Comparison of ENCODE assay signal across 9 mouse cellular contexts in genomic region chr14:30177850-30178249, GRCm38 (mm10).
DNase-seq lines count a peak whose midpoint lies in the region; ATAC-seq and TF ChIP-seq lines count a peak whose summit lies in the region.
"Had no signal": no experiment of that assay in that cellular context is flagged by ENCODE, and none has a peak within 500 bp of the region (broad histone marks: within the 10 kb centered on the region; RNA-seq: fewer than 3 reads in every experiment).

No protein-coding gene starts in this region.

- H3K9me3 ChIP-seq in forebrain, embryonic 14.5 days (replicated peaks; ENCODE audit: control insufficient read depth, low read length): no peaks in the 10 kb centered on the region
- no peaks in the 10 kb centered on the region for H3K9me3 ChIP-seq in forebrain, embryonic 12.5 days
- H3K9me3 ChIP-seq in forebrain, postnatal 0 days (ENCODE audit: low read length): no peaks in the 10 kb centered on the region
- H3K9me3 ChIP-seq: midbrain, embryonic 12.5 days had no signal

- no peak overlapping the region for H3K9ac ChIP-seq in forebrain, embryonic 14.5 days (ENCODE audit: low read length)
- H3K9ac ChIP-seq in forebrain, embryonic 12.5 days: no peak overlapping the region
- no peak overlapping the region for H3K9ac ChIP-seq in forebrain, postnatal 0 days
- H3K9ac ChIP-seq: midbrain, embryonic 12.5 days had no signal

- no peak for TF ChIP-seq CTCF in forebrain, postnatal 0 days (IDR thresholded peaks at IDR 0.05; ENCODE audit: low read depth)

- H3K36me3 ChIP-seq in forebrain, embryonic 14.5 days (ENCODE audit: control insufficient read depth, insufficient read depth, low read length): no peaks in the 10 kb centered on the region
- H3K36me3 ChIP-seq in forebrain, embryonic 12.5 days (replicated peaks): no peaks in the 10 kb centered on the region
- H3K36me3 ChIP-seq in forebrain, postnatal 0 days (ENCODE audit: insufficient read depth): peaks cover 6% of the 10 kb centered on the region; the same call in 1 of the 2 replicates
- H3K36me3 ChIP-seq: midbrain, embryonic 12.5 days had no signal

- peak; percentile 29 for DNase-seq in forebrain, embryonic 14.5 days (ENCODE audit: low spot score)
- peak; percentile 14 for DNase-seq in urinary bladder, postnatal 25 days (ENCODE audit: low spot score)
- DNase-seq in urinary bladder, adult 2 months (ENCODE audit: low spot score): no peak
- peak; percentile 67 for DNase-seq in kidney, postnatal 14 days
- DNase-seq in right cerebral cortex, postnatal 4 days: no peak
- DNase-seq in thymus, postnatal 36 days: no peak
- DNase-seq in forebrain, postnatal 0 days: no peak

- no peak overlapping the region for H3K4me3 ChIP-seq in forebrain, embryonic 14.5 days (ENCODE audit: low read depth, low read length)
- H3K4me3 ChIP-seq in forebrain, embryonic 12.5 days (replicated peaks): no peak overlapping the region
- no peak overlapping the region for H3K4me3 ChIP-seq in forebrain, postnatal 0 days (ENCODE audit: low read depth, low read length)
- H3K4me3 ChIP-seq: midbrain, embryonic 12.5 days had no signal

- no peaks in the 10 kb centered on the region for H3K27me3 ChIP-seq in forebrain, embryonic 14.5 days (replicated peaks; ENCODE audit: control insufficient read depth, insufficient read depth, low read length)
- H3K27me3 ChIP-seq in forebrain, embryonic 12.5 days: peaks cover 2% of the 10 kb centered on the region; the same call in 1 of the 2 replicates
- H3K27me3 ChIP-seq in forebrain, postnatal 0 days (ENCODE audit: insufficient read depth, low read length): no peaks in the 10 kb centered on the region
- H3K27me3 ChIP-seq: midbrain, embryonic 12.5 days had no signal

- 40% methylated on average over 5 of the region's 5 CpGs for WGBS in forebrain, embryonic 14.5 days
- WGBS in forebrain, embryonic 12.5 days: 57% methylated on average over 5 of the region's 5 CpGs
- 28% methylated on average over 5 of the region's 5 CpGs for WGBS in forebrain, postnatal 0 days

- no peak overlapping the region for H3K27ac ChIP-seq in forebrain, embryonic 14.5 days (ENCODE audit: low read depth, low read length)
- no peak overlapping the region for H3K27ac ChIP-seq in forebrain, embryonic 12.5 days
- H3K27ac ChIP-seq in forebrain, postnatal 0 days (ENCODE audit: low read depth, low read length): no peak overlapping the region
- H3K27ac ChIP-seq: midbrain, embryonic 12.5 days had no signal

- no peak overlapping the region for H3K4me2 ChIP-seq in forebrain, embryonic 14.5 days (ENCODE audit: low read length)
- H3K4me2 ChIP-seq in forebrain, embryonic 12.5 days: no peak overlapping the region
- H3K4me2 ChIP-seq in forebrain, postnatal 0 days (ENCODE audit: low read depth): no peak overlapping the region
- H3K4me2 ChIP-seq: midbrain, embryonic 12.5 days had no signal

- no peaks in the 10 kb centered on the region for H3K4me1 ChIP-seq in forebrain, embryonic 14.5 days (ENCODE audit: control insufficient read depth, insufficient read depth, low read length)
- no peaks in the 10 kb centered on the region for H3K4me1 ChIP-seq in forebrain, embryonic 12.5 days
- H3K4me1 ChIP-seq in forebrain, postnatal 0 days (ENCODE audit: insufficient read depth): no peaks in the 10 kb centered on the region
- H3K4me1 ChIP-seq: midbrain, embryonic 12.5 days had no signal

- ATAC-seq in forebrain, embryonic 14.5 days: no peak
- ATAC-seq in forebrain, embryonic 12.5 days (ENCODE audit: low FRiP score): no peak
- ATAC-seq in forebrain, postnatal 0 days: no peak; the same call in 1 of the 2 replicates

Comparison
In these comparisons a context has a peak if more than half of its experiments do, and no peak if none do; other contexts are left out.
1. DNase-seq: peak in forebrain, embryonic 14.5 days (single experiment), urinary bladder, postnatal 25 days (single experiment) and kidney, postnatal 14 days (single experiment); none in urinary bladder, adult 2 months (single experiment), right cerebral cortex, postnatal 4 days (single experiment), thymus, postnatal 36 days (0 of 2) and forebrain, postnatal 0 days (single experiment).